Mouse (Mus musculus) adrenal gland, postnatal 36 days (tissue): ENCODE measurements at regions not wholly inside any gene's neighbourhood (a gene's known extent, or its start where the extent isn't known, plus 50 kb on each side); places are given as distances from the start of the nearest gene placed in this dataset.
A peak's percentile ranks its signal among the peaks of the same experiment; 100 is the strongest.

ENCODE experiments used
- DNase-seq, 2 experiments: peaks; one replicate each; pipeline ENCODE4 v3.0.0; 2021; ENCODE audit warnings: mixed read lengths in 1 of 2

DNA sequence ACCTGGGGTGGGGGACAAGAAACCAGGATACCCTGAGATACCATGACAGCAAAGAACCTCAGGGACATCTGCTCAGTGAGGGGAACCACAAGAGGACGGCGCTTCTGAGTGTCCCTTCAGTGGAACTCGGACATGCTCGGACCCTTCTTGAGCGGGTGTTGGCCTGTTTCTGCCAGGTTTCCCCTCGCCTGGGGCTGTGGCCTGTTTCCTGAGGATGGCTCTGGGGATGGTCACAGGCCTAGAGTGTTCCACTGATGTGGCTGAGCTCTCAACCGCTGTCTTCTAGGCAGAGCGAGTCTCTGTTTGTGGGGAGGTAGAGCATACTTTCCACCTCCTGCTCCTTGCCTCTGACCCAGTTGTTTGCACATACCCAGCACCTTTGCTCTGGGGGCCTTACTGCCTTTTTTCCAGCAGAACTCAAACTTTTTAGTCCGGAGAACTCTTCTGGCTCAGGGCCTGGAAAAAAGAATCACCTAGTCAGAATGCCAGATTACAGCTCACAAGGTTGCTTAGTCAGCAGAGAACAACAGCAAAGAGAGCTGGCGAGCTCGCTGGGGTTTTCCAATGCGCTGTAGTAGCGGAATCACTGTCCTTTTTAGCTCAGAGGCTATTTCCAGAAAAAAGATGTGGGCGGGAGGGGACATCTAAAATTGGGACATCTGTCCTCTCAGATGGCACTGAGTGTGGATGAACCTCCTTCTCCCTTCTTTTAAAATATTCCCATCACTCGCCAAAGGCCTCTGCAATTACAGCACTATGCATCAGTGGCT lies 65.3 kb downstream of the Med10 start:
- DNase-seq = peak in 1 of 2 experiments; percentile 1

DNA sequence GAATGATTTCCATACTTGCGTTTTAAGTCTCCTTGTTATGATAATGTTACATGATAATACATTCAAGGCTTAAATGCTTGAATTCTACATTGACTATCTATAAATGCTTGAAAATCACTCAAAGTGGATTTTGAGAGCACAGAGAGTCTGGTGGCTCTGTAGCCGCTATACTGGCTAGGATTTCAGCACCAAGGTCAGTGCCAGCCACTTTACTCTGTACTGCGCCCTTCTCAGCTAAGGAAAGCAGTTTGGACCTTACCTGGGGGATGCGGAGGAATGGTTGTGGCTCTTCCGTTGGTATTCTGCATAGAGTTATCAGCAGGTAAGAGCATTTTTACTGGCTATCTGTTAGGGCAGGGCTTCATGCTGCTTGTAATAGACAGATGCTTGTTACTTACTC lies 94.3 kb downstream of the Med10 start:
- peak; percentile 32 to 44 for DNase-seq

DNA sequence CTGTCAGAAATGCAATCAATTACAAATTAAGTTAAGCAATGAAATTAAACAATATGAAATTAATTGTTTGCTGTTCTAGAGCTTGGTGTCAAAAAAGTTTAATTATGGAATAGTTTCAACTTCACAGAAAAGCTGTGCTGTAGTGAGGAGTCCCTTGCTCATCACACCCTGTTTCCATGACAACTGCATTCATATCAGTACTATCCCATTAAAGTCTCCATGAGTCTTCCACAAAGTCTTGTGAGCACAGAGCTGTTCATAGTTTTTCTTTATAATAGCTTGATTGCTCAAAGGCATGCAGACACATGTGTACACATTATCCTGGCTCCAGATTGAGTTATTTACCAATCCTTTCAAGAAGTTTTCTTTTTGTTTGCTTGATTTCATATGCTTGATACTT lies 98.9 kb downstream of the Med10 start:
- no peak for DNase-seq

DNA sequence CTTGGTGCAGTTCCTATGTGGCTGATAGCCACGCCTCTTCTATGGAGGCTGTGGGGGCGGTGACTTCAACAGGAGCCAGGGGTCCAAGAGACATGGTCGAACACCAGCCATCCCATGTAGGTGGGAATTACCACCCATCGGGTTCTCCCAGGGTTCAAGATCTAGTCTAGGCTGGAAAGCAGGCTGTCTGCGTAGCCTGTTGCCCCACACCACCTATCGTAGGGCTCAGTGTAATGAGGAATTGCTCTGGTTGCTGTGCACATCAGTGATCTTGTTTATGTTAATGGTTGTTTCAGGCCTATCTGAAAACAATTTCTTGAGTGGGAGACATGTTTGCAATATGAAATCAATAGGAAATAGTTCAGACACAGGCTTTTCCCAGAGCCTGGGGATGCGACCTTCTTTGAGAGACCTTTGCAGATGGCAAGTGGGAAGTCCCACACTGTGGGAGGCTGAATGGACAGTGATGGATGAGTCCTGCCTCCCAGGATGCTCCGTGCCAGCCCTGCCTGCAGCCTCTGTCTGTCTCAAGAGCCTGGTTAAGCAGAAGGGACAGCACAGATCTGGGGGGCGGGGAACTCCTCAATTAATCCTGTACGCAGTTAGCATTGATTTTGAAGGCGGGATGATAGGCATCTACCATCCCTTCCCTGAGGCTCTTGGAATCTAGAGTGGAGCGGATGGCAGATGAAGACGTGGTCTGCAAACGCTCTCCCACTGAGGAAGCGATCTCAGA lies 104.8 kb downstream of the Med10 start:
- no peak for DNase-seq

DNA sequence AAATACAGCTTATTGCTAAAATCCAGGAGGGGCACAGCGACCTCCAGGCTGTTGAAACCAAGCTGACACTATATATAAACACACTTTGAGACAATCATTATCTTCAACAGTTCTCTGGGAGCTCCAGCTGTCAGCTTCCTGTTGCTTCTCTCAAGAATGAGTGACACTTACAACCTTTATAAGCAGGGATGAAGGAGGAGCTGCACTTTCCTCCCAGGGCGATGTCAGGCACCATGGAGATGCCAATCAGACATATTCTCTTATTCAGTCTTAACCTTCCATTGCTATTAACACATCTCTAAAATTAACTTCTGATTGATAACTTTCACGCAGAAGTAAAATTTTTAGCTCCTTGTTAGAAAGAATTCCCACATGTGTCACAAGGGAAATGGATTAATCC lies 113.6 kb downstream of the Med10 start:
- DNase-seq = no peak

DNA sequence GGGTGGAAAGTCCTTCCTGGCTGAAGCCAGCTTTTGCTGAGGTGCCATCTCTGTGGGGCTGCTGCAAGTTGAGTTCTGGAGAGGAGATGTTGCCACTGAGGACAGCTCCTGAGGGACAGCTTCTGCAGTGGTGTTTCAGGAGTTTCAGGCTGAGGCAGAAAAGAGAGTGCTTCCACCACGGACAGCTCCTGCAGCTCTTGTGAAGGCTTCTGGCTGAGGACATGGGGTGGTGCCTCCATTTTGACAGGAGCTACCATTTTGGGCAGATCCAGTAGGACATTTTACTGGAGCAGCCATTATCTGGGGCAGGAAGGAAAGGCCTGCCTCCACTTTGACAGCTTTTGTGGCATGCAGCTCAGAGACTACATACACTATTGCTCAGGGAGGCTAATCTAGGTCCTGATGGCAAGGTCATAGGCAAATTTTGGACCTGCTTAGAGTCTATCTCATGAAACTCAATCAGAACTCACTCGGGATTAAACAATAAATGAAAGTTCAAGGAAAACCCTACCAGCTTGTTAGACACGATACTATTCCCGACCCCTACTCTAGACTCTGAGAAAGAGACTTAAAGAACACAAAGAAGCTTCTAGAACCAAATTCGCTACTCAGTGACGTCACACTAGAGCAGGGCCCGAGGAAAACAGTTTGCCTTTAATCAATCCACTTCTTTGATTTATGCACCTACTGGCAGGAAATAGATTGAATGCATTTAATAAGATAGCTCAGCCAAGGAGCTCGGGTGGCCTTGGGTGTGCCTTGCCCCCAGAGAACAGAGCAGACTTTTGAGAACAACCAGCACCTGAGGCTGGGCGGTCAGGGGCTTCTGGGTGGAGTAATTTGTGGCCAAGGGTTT lies 130.7 kb downstream of the Med10 start:
- DNase-seq = no peak

DNA sequence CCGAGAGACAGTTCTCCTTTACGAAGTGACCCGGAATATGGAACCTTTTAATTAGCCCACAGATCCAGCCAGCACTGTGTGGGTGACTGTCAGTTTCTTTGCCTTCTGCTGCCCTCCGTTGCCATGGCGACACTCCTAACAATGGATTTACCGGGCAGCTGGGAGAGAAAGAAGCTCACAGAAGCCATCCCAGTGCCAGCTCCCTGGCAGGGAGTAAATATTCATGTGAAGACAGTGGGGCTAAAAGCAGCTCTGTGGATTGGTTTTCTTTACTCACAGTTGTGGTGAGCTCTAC lies 131.3 kb downstream of the Med10 start:
- DNase-seq = no peak

DNA sequence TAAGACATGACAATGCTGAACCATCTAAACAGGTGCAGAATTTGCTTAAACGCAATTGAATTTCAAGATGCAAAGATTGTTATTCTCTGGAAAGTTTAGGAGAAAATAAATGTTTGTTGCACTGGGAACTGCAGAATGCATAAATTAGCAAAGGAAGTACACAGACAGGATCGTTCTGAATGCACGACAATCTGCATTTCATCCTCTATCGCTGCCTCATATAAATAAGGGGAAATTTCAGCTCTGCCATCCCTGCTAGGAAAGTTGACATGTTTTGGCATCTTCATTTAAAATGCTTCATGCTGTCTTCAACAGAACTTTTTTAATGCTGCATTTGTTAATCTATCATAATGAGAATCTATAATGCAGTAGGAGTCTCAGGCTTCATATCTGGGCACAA lies 137.6 kb downstream of the Med10 start:
- no peak for DNase-seq

DNA sequence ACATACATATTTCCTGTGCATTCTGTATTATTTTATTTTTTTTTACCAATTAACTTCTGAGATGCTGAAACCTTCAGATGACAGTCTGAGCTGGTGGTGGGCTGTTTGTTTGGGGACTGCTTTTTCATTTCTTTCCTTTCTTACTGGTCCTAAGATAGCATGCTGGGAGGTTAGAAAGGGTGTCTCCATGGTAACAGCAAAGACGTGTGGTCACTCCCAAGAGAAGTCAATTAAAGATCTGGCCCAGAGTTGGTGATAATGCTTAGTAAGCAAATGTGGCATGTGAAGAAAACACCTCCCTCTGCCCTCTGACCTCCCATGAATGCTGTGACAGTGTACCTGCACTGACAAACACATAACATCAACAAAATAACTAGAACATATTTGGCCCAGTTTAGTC lies 142.5 kb downstream of the Med10 start:
- no peak for DNase-seq

DNA sequence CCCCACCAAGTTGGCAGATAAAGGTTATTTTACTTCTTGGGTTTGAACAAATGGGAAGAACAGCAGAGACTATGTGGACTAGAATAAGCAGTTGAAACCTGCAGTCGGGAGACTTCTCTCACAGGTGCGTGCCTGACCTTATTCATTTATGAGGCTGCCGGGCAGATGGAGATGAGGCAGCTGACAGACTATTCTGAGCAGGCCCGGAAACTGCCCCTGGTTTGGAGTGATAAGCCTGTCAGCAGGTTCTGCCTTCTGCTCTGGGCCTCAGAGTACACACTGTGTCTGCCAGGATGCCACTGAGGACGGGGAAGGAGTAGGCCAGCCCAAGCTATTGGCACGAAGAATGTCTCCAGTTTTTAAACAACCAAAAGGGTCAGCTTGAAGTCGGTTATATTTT lies 144.4 kb downstream of the Med10 start:
- no peak for DNase-seq

DNA sequence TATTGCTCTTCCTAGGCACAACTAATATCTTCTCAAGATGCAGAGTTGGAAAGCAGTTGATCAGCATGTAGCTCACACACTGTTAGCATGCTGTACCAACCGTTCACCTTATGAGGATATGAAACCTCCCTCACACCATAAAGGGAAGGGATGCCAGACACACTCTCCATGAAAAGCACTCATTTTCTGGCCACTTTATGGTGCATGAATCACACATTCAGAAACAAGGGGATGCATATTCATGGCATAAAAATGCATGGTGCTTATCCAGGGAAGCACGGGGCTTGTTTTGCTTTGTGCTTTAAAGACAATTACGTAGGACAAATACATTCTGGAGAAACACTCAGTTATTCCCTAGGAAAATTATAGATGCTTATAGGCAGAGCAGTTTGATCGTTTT lies 149.9 kb downstream of the Med10 start:
- DNase-seq = no peak

DNA sequence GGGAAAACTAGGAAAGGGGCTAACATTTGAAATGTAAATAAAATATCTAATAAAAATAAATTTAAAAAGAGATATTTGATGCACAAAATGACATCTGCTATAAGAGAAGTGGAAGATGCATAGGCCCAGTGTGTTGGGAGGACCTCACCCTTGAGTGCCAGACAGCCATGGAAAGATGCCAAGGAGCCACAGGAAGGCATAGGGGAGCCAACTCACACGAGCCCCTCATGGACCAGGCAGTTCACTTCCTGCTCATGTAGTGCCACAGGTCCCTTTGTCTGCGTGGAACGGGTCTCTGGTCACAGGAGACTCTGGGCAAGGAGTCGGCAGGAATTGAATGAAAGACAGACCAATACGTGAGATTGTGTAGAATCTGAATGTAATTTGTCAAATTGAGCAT lies 152.0 kb downstream of the Med10 start:
- no peak for DNase-seq

DNA sequence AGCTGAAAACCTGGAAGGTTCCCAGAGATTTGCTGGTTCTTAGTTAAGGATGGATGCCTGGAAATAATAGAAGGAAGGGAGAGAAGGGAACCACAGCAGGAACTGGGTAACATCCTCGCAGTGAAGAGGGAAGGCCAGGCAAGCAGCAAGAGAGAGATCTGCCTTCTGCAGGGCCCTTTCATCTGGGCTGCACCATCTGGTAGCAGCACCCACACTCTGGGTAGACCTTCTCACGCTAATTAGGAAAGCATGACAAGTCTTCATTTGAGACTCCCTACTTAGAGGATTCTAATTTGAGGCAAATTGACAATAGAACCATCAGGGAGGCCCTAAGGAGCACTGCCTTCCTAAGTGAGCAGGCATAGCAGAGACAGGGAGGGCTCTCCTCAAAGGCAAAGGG lies 153.3 kb downstream of the Med10 start:
- DNase-seq = no peak

DNA sequence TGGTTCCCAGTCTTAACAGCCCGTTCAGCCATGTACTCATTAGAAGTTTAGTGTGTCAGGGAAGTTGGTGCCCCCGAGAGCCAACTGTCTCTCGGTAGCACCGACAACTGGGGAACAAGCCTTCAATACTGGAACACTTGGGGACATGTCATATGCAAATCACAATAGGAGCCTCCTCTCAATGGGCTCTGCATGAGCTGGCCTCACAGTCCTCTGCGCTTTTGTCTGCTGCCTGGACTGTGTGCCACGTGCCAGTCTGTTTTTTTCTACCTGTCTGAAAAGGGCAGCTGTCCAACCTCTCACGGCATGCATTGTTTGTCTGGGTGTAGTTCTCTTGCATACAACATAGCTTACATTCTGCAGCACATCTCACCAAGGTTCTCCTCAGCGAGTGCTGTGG lies 161.7 kb downstream of the Med10 start:
- no peak for DNase-seq

DNA sequence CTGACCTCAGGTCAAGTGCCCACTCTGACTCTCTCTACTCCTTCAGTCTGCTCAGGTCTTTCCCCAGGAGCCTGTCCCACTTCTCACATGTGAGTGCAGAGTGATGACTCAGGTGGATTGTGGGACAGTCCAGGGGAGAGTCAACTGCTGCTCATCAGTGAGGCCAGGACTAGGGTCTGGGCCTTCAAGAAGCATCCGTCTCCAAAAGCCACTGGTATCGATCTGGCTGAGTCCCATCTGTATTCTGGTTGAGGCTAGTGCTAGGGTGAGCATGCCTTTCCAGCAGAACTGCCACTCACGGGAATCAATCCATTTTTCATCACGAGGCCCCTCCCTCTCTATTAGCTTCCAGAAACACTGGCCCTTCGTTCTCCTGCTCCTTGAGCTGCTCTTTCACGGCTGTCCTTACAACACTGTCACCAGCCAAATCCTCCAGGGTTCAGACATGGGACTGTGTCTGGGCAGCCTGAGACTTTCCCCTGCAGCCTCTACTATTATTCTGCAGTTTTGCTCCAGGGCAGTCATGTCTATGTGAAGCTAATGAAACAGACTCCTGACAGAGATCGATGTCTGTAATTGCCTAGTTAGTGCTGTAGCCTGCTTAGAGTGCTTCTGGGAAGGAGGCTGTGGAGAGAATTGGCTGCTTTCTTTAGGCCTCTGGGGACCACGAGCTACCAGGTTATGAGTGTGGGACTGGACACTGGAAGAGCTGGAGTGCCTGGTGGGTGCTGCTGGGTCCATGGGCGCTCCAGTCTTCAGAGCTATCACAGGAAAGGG lies 169.3 kb downstream of the Med10 start:
- no peak for DNase-seq

DNA sequence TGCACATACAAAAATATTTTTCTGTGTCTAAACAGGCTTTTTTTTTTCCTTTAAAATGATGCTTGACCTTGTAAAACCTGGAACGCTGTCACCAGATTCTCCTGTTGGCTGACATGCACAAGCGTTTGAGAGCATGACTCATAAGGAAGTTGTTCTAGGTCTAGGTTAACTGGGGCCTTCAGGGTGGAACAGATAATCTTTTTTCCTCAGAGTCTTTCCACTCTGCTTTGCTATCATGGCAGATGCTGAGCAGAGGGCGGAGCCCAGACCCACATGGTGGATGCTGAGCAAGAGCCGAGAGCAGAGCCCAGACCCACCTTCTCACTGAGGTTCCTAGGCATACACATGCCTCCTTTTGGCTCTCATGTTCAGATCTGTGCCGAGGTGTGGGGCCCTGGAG lies 172.6 kb downstream of the Med10 start:
- no peak for DNase-seq

DNA sequence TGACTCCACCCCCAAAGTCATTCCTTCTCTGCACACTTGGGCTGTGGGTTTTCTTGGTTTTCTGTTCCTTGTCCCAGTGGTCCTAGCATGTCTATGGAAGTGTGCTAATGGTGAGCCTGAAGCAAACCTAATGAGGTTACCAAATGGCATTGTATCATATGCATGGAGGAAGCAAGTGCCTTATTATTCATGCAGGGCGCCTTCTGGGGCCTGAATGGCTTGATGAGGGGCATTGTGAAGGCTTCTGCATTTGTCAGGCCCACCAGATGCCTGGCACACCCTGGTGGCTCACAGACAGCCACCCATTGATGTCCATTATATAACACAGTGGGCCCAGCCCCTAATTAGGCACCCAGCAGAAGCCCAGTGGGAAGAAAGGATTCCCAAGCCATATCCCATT lies 182.0 kb downstream of the Med10 start:
- DNase-seq = no peak

DNA sequence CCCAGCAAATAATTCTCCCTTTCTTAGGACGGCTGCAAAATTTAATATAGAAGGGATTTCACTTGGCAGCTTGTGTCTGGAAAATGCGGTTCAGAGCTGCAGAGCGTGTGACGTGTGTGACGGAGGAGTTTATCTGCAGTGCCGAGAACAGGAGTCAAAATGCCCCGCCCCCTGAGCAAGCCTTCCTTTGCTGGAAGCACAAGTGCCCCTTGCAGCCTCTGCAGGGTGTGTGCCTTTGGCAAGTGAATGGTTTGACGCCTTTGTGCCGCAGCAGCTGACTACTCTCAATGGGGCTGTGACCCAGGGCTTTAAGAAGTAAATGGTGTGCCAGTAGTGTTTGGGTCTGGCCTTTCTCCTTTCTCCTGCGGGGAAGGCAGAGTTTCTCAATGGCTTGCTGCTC lies 185.0 kb downstream of the Med10 start:
- peak; percentile 22 to 33 for DNase-seq

DNA sequence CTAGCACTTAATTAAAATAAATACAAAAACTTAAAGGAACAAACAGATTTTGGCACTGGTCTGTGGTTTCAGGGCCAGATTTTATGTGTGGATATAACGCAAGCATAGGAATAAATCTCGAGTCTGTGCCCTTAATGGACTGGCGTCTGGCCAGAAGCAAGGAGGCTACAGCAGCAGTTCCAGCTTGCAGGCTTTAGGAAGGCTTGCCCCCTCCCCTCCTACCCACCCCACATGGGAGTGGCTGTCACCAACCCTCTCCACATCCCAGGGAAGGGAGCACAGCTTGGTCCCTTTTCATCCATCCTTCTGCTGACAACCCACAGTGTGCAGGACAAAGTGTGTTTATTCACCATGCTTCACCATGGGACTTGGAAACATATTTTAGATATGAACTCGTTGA lies 186.1 kb downstream of the Med10 start:
- DNase-seq = peak in 1 of 2 experiments; percentile 15

DNA sequence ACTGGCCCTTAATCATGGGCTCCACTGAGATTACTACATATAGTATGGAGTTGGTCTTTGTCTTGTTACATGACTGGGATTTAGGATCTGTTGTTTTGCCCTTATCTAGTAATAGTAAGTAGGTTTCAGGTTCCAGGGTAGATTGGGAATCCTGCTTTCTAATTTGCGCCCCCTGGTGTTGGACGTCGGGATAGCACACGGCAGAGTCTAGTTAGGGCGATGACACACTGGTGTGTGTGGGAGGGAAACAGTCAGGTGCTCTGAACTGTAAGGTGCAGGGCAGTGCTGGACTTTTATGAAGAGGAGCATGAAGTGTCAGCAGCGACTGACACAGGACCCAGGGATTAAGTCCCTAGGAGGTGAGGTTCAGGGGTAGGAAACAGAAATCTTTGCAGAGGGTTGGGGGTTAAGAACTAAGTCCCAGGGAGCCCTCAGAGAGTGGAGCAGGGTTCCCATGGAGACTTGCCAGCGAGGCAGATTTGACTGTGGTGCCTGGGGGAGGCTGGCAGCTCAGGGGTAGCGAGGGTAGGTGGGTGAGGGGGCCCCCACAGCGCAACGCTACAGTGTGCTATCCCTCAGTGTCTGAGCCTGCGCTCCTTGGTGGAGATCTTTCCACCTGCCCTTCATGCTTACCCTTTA lies 189.2 kb downstream of the Med10 start:
- peak; percentile 73 to 76 for DNase-seq

DNA sequence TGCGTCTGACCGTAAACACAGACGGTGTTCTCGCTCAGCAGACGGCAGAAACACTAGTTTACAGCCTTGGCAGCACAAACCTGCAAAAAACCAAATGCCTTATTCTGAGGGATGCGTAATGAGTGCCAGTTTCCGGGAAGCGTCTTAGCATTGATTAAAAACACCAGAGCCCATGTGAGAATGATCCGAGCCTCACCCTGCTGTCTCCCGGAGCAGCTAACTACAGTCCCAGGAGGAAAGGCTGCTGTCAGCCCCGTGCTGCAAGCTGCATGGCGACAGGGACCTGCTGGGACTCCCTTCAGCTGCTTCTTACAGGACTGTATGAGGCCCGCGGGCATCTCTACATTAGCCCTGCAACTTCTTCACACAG lies 189.7 kb downstream of the Med10 start:
- no peak for DNase-seq

DNA sequence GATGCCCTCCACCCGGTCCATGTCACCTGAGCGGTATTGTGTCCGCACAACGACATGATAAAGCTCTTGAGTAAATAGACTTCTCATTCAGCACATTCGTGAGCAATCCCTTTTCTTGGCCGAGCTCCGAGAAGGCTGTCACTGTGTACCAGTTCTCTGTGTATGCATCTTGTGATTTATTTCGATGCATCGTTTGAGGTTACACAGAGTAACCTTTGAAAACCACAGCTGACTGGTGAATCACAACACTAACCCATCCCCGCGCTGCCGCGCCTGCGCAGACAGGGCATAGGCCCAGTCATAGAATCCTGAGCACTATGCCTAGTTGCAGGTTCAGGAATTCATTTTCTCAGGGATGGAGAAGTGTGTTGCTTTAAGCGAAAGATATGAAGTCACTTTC lies 201.4 kb downstream of the Med10 start:
- DNase-seq = peak; percentile 64 to 67
